Mouse (Mus musculus): Measurements from ENCODE around the gene Endod1.

DNA sequence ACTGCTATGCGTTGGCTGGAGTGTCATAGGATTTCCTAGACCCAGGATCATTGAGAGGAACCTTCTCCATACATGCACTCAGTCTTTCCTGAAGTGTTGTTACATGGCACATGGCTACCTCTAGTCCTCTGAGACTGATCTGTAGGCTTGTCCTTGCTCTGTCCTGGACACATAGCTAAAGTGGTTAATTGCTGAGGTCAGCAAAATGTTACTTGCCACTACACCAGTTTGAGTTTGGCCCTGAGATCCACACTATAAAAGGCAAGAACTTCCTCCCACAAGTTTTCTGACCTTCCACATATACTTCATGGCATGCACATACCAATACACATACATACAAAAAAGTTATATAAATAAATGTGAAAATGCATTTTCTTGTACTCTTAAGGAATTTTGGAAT lies 64.7 kb downstream of the Endod1 start:
- TF ChIP-seq CTCF (IDR thresholded peaks at IDR 0.05; ENCODE audit: insufficient read depth, low read length) (no peak), POLR2A (IDR thresholded peaks at IDR 0.05; ENCODE audit: borderline replicate concordance, extremely low read depth, low read depth, low read length) (no peak)

Data from lung, adult 2 months (tissue).